Mouse (Mus musculus): Measurements from ENCODE around the gene Speg. TPM values are rescaled to one million over a fixed set of nuclear protein-coding genes. Genes with fewer than 3 reads are reported as not detected.

The Speg gene
- polyA plus RNA-seq, 1 experiment from 2014 or later, result 21.3 TPM

DNA sequence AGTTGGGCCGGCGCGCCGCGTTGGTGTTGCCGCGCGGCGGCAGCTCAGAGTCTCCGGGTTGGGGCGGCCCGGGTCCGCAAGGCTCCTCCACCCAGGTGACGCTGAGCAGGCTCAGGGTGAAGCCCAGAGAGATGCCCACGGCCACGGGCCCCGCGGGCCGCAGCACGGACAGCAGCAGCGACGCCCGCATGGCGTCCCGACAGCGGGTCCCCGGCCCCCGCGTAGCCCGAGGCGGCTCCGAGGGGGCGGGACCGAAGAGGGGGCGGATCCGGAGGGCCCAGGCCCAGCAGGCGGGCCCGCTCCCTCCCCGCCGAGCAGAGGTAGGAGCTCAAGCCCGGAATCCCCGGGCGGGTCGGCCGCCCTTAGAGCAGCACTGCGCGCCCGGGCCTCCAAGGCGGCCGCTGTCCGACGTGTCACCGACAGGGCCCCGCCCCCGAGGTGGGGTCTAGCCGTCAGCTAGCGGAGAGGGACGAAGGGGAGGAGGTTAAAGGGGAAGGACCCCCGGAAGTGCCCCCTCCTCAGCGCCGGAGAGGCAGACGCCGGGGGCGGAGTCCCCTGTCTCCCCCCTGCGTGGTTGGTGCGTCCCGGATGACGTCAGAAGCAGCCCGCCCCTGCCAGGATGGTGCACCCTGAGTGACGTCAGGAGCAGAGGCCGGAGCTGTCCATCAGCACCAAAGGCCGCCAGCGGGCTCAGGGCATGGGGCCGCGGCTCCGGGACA is 104.0 kb downstream of the Speg start, which contains the start of the genes Chpf and Tmem198:
Gene Chpf, minus strand, starts transcription at position 392 of the 719 bp plus-strand sequence.
Gene Tmem198, plus strand, starts transcription at position 617 of the 719 bp plus-strand sequence.
- Histone ChIP-seq H3K9ac (peak within 1 kb of the TSS; percentile 81), H3K9me3 (no peaks in the 10 kb centered on the region), H3K4me2 (replicated peaks) (peak within 1 kb of the TSS; percentile 79), H3K27ac (peak within 1 kb of the TSS; percentile 63; the same call in 1 of the 2 replicates), H3K4me1 (peaks cover 32% of the 10 kb centered on the region), H3K27me3 (peaks cover 49% of the 10 kb centered on the region), H3K36me3 (peaks cover 27% of the 10 kb centered on the region), H3K4me3 (peak within 1 kb of the TSS; percentile 84)
- whole genome bisulfite sequencing, result under 1% methylated on average over 74 of the region's 76 CpGs
- ATAC-seq (ENCODE audit: low FRiP score, low read depth), result peak; percentile 91

DNA sequence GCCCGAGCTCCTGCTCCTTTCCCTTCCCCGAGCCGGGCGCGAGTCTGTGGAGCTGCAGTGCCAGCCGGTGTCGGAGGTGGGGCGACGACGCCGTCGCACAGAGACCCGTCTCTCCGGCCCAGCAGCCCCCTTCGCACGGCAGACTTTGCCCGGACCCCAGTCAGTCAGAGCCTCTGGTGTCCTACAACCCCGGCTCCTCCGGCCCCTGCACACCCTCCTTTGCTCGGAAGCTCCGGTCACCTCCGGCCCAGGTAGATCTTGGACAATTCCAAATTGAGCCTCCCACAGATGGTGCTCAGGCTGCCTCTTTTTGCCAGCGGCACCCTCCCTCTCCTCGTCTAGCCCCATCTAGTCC is 104.5 kb downstream of the Speg start:
- Histone ChIP-seq H3K4me2 (replicated peaks) (peak overlapping the region; percentile 79), H3K36me3 (peaks cover 21% of the 10 kb centered on the region), H3K9ac (no peak overlapping the region), H3K4me1 (peaks cover 27% of the 10 kb centered on the region), H3K27ac (no peak overlapping the region), H3K9me3 (no peaks in the 10 kb centered on the region), H3K4me3 (peak overlapping the region; percentile 84), H3K27me3 (peaks cover 55% of the 10 kb centered on the region)
- WGBS, result under 1% methylated on average over 24 of the region's 24 CpGs
- ATAC-seq (ENCODE audit: low FRiP score, low read depth), result no peak; the same call in 1 of the 2 replicates

DNA sequence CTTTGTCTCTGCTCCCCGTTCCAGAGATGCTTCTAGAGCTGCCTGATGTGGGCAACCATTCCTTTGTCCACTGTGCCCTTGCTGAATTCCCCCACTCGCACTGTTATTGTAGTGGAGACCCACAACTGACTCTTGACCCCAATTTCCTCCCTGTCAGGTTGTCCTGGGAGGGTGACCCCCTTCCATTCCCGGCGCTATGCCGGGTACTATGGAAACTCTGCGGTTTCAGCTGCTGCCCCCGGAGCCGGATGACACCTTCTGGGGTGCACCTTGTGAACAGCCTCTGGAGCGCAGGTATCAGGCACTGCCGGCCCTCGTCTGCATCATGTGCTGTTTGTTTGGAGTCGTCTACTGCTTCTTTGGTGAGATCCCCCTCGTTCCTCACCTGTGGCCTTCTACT is 104.9 kb downstream of the Speg start:
- H3K4me1 ChIP-seq, result peaks cover 23% of the 10 kb centered on the region
- ATAC-seq (ENCODE audit: low FRiP score, low read depth), result no peak
- H3K27ac ChIP-seq, result no peak overlapping the region
- peak overlapping the region; percentile 79 for H3K4me2 ChIP-seq (replicated peaks)
- peaks cover 59% of the 10 kb centered on the region for H3K27me3 ChIP-seq
- no peaks in the 10 kb centered on the region for H3K9me3 ChIP-seq
- H3K9ac ChIP-seq, result no peak overlapping the region
- H3K4me3 ChIP-seq, result peak overlapping the region; percentile 84
- peaks cover 17% of the 10 kb centered on the region for H3K36me3 ChIP-seq
- WGBS, result 21% methylated on average over 13 of the region's 13 CpGs

DNA sequence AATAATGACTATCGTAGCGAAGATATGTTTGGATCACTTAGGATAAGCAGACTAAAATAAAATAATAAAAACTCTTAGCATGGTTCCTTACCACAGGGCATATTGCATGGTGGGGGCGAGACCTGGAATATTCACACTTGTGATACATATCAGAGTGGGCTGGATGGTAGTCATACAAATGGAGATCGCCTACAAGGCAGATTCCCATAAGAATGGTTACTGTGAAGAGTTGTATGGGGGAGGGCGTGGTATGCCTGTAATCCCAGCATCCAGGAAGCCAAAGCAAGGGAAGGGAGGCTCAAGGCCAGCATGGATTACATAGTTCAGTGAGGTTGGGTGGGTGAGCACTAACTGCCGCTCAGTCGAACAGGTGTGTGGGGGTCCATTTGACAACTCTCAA is 105.6 kb downstream of the Speg start:
- peaks cover 23% of the 10 kb centered on the region for H3K4me1 ChIP-seq
- peaks cover 66% of the 10 kb centered on the region for H3K27me3 ChIP-seq
- no peak overlapping the region for H3K9ac ChIP-seq
- ATAC-seq (ENCODE audit: low FRiP score, low read depth), result no peak
- no peak overlapping the region for H3K4me2 ChIP-seq (replicated peaks)
- H3K4me3 ChIP-seq, result no peak overlapping the region
- H3K27ac ChIP-seq, result no peak overlapping the region
- H3K9me3 ChIP-seq, result no peaks in the 10 kb centered on the region
- peaks cover 10% of the 10 kb centered on the region for H3K36me3 ChIP-seq
- 80% methylated on average over 7 of the region's 7 CpGs for WGBS

Other genes with a start within 250 kb of the Speg start
- gene Slc23a3, start 241.4 kb upstream of the Speg start, polyA plus RNA-seq (2015; fragmentation: Nextera tagmentation; extraction: Ambion mirVana), result 0.15 TPM in 2 replicates
- 47.7 and 49.4 TPM in 2 replicates for gene Cnppd1, start 232.6 kb upstream of the Speg start, polyA plus RNA-seq (2015; fragmentation: Nextera tagmentation; extraction: Ambion mirVana)
- 36.4 and 38.3 TPM in 2 replicates for gene Retreg2, start 232.5 kb upstream of the Speg start, polyA plus RNA-seq (2015; fragmentation: Nextera tagmentation; extraction: Ambion mirVana)
- 36.3 and 36.8 TPM in 2 replicates for gene Zfand2b, start 206.7 kb upstream of the Speg start, polyA plus RNA-seq (2015; fragmentation: Nextera tagmentation; extraction: Ambion mirVana)
- 39.5 and 40.9 TPM in 2 replicates for gene Abcb6, start 194.9 kb upstream of the Speg start, polyA plus RNA-seq (2015; fragmentation: Nextera tagmentation; extraction: Ambion mirVana)
- gene Ankzf1, start 183.1 kb upstream of the Speg start, polyA plus RNA-seq (2015; fragmentation: Nextera tagmentation; extraction: Ambion mirVana), result 28.0 and 28.9 TPM in 2 replicates
- 32.7 and 33.7 TPM in 2 replicates for gene Atg9a, start 183.1 kb upstream of the Speg start, polyA plus RNA-seq (2015; fragmentation: Nextera tagmentation; extraction: Ambion mirVana)
- gene Glb1l, start 164.5 kb upstream of the Speg start, polyA plus RNA-seq (2015; fragmentation: Nextera tagmentation; extraction: Ambion mirVana), result 20.4 and 23.5 TPM in 2 replicates
- gene Stk16, start 164.5 kb upstream of the Speg start, polyA plus RNA-seq (2015; fragmentation: Nextera tagmentation; extraction: Ambion mirVana), result 138 and 148 TPM in 2 replicates
- gene Tuba4a, start 155.4 kb upstream of the Speg start, polyA plus RNA-seq (2015; fragmentation: Nextera tagmentation; extraction: Ambion mirVana), result 22.7 and 27.1 TPM in 2 replicates
- gene A630095N17Rik, start 143.2 kb upstream of the Speg start, polyA plus RNA-seq (2015; fragmentation: Nextera tagmentation; extraction: Ambion mirVana), result not detected in 2 replicates
- 41.9 and 45.4 TPM in 2 replicates for gene Dnajb2, start 138.9 kb upstream of the Speg start, polyA plus RNA-seq (2015; fragmentation: Nextera tagmentation; extraction: Ambion mirVana)
- 0.23 and 0.24 TPM in 2 replicates for gene Ptprn, start 110.8 kb upstream of the Speg start, polyA plus RNA-seq (2015; fragmentation: Nextera tagmentation; extraction: Ambion mirVana)
- not detected in 2 replicates for gene Resp18, start 96.9 kb upstream of the Speg start, polyA plus RNA-seq (2015; fragmentation: Nextera tagmentation; extraction: Ambion mirVana)
- 116 and 117 TPM in 2 replicates for gene Dnpep, start 57.3 kb upstream of the Speg start, polyA plus RNA-seq (2015; fragmentation: Nextera tagmentation; extraction: Ambion mirVana)
- 52.1 and 56.1 TPM in 2 replicates for gene Des, start 15.0 kb upstream of the Speg start, polyA plus RNA-seq (2015; fragmentation: Nextera tagmentation; extraction: Ambion mirVana)
- 70.1 and 71.8 TPM in 2 replicates for gene Gmppa, start 60.6 kb downstream of the Speg start, polyA plus RNA-seq (2015; fragmentation: Nextera tagmentation; extraction: Ambion mirVana)
- 0.65 and 0.80 TPM in 2 replicates for gene Asic4, start 75.1 kb downstream of the Speg start, polyA plus RNA-seq (2015; fragmentation: Nextera tagmentation; extraction: Ambion mirVana)
- 37.5 and 37.7 TPM in 2 replicates for gene Chpf, start 104.0 kb downstream of the Speg start, polyA plus RNA-seq (2015; fragmentation: Nextera tagmentation; extraction: Ambion mirVana)
- 0.83 and 0.97 TPM in 2 replicates for gene Tmem198, start 104.2 kb downstream of the Speg start, polyA plus RNA-seq (2015; fragmentation: Nextera tagmentation; extraction: Ambion mirVana)
- 85.1 and 86.4 TPM in 2 replicates for gene Obsl1, start 131.2 kb downstream of the Speg start, polyA plus RNA-seq (2015; fragmentation: Nextera tagmentation; extraction: Ambion mirVana)
- gene Inha, start 131.8 kb downstream of the Speg start, polyA plus RNA-seq (2015; fragmentation: Nextera tagmentation; extraction: Ambion mirVana), result 14.2 and 14.3 TPM in 2 replicates
- gene Stk11ip, start 146.2 kb downstream of the Speg start, polyA plus RNA-seq (2015; fragmentation: Nextera tagmentation; extraction: Ambion mirVana), result 23.4 and 25.5 TPM in 2 replicates
- gene Slc4a3, start 171.0 kb downstream of the Speg start, polyA plus RNA-seq (2015; fragmentation: Nextera tagmentation; extraction: Ambion mirVana), result 34.3 and 37.7 TPM in 2 replicates

All from limb, embryonic 13.5 days (tissue).